Mouse (Mus musculus) MEL (cell line): Measurements from ENCODE around the gene Myof. TPM values are rescaled to one million over a fixed set of nuclear protein-coding genes. Genes with fewer than 3 reads are reported as not detected.

ENCODE experiments used
- DNase-seq: peaks from one replicate; pipeline ENCODE4 v3.0.0; 2011; ENCODE audit warnings: low read depth, low spot score
- H3K27ac ChIP-seq: 2 replicates; pipeline ENCODE4 v1.5.1; 2012; ENCODE audit warnings: low read depth, mild to moderate bottlenecking, control low read depth, low read length, moderate library complexity; ENCODE audit not compliant: control insufficient read depth
- H3K27me3 ChIP-seq, 2 experiments: fragments of 150-350 bp in 1 of 2; sonication (generic) in 1 of 2; 2 replicates each; pipeline ENCODE4 v1.6.1; 2012; ENCODE audit warnings: low read length in 2 of 2, mild to moderate bottlenecking in 2 of 2, improper control_type of control experiment in 1 of 2, moderate library complexity in 1 of 2; ENCODE audit not compliant: insufficient read depth in 2 of 2, control insufficient read depth in 1 of 2
- H3K36me3 ChIP-seq, 2 experiments: 2 replicates each; pipeline ENCODE4 v1.6.1; 2012 to 2014; ENCODE audit warnings: low read length in 2 of 2, improper control_type of control experiment in 1 of 2, inconsistent platforms in 1 of 2, mild to moderate bottlenecking in 1 of 2; ENCODE audit not compliant: insufficient read depth in 2 of 2, control insufficient read depth in 1 of 2
- H3K4me1 ChIP-seq, 2 experiments: fragments of 150-350 bp in 1 of 2; sonication (generic) in 1 of 2; 2 replicates each; pipeline ENCODE4 v1.6.1; 2012; ENCODE audit warnings: low read length in 2 of 2, improper control_type of control experiment in 1 of 2, mild to moderate bottlenecking in 1 of 2; ENCODE audit not compliant: insufficient read depth in 2 of 2, control insufficient read depth in 1 of 2
- H3K4me3 ChIP-seq, 2 experiments: fragments of 150-350 bp in 1 of 2; sonication (generic) in 1 of 2; 2 replicates each; pipeline ENCODE4 v1.5.1; 2012; ENCODE audit warnings: low read depth in 2 of 2, low read length in 2 of 2, mild to moderate bottlenecking in 2 of 2, moderate library complexity in 2 of 2, control low read depth in 1 of 2, improper control_type of control experiment in 1 of 2; ENCODE audit not compliant: control insufficient read depth in 1 of 2, insufficient read depth in 1 of 2
- H3K79me2 ChIP-seq: 2 replicates; pipeline ENCODE4 v1.6.1; 2012; ENCODE audit warnings: mild to moderate bottlenecking, low read length, moderate library complexity; ENCODE audit not compliant: control insufficient read depth, poor library complexity, insufficient read depth
- H3K9ac ChIP-seq: 2 replicates; pipeline ENCODE4 v1.6.1; 2012; ENCODE audit warnings: low read depth, mild to moderate bottlenecking, control low read depth, low read length, moderate library complexity; ENCODE audit not compliant: control insufficient read depth, poor library complexity, severe bottlenecking
- H3K9me3 ChIP-seq: fragments of 150-350 bp; sonication (generic); replicated peaks from 2 replicates; pipeline ENCODE4 v1.6.1; 2012; ENCODE audit warnings: mild to moderate bottlenecking, low read length, improper control_type of control experiment, moderate library complexity; ENCODE audit not compliant: insufficient read depth
- CTCF ChIP-seq, 3 experiments: IDR thresholded peaks in 2 of 3; conservative IDR thresholded peaks in 1 of 3; 2 replicates each; pipeline ENCODE4 v1.5.1; 2011 to 2012; ENCODE audit warnings: low read length in 3 of 3, low read depth in 2 of 3, mild to moderate bottlenecking in 2 of 3, improper control_type of control experiment in 1 of 3, inconsistent platforms in 1 of 3, mixed read lengths in 1 of 3, moderate library complexity in 1 of 3; ENCODE audit not compliant: control insufficient read depth in 1 of 3, insufficient read depth in 1 of 3, poor library complexity in 1 of 3, severe bottlenecking in 1 of 3
- ELF1 ChIP-seq: IDR thresholded peaks from 2 replicates; pipeline ENCODE4 v1.6.1; 2014; ENCODE audit warnings: low read depth, mild to moderate bottlenecking, inconsistent platforms, low read length, improper control_type of control experiment, moderate library complexity
- ETS1 ChIP-seq: IDR thresholded peaks from 2 replicates; pipeline ENCODE4 v1.6.1; 2012; ENCODE audit warnings: low read depth, mild to moderate bottlenecking, inconsistent platforms, low read length, improper control_type of control experiment, moderate library complexity
- GABPA ChIP-seq: IDR thresholded peaks from 2 replicates; pipeline ENCODE4 v1.6.1; 2012; ENCODE audit warnings: low read depth, mild to moderate bottlenecking, inconsistent platforms, low read length, improper control_type of control experiment, moderate library complexity
- GATA1 ChIP-seq: IDR thresholded peaks from 2 replicates; pipeline ENCODE4 v1.6.1; 2011; ENCODE audit warnings: low read depth, low read length, improper control_type of control experiment
- HCFC1 ChIP-seq: IDR thresholded peaks from 2 replicates; pipeline ENCODE4 v1.6.1; 2012; ENCODE audit warnings: low read depth, mild to moderate bottlenecking, inconsistent platforms, low read length, improper control_type of control experiment, moderate library complexity
- JUND ChIP-seq: IDR thresholded peaks from 2 replicates; pipeline ENCODE4 v1.6.1; 2011; ENCODE audit warnings: low read depth, mild to moderate bottlenecking, improper control_type of control experiment, low read length
- KAT2A ChIP-seq: conservative IDR thresholded peaks from 2 replicates; pipeline ENCODE4 v1.6.1; 2012; ENCODE audit warnings: low read depth, low read length, improper control_type of control experiment, inconsistent platforms
- MAFK ChIP-seq: IDR thresholded peaks from 2 replicates; pipeline ENCODE4 v1.6.1; 2011; ENCODE audit warnings: low read depth, mild to moderate bottlenecking, low read length, improper control_type of control experiment, borderline replicate concordance
- MAX ChIP-seq: IDR thresholded peaks from 2 replicates; pipeline ENCODE4 v1.6.1; 2011; ENCODE audit warnings: low read length, improper control_type of control experiment
- MAZ ChIP-seq: IDR thresholded peaks from 2 replicates; pipeline ENCODE4 v1.6.1; 2012; ENCODE audit warnings: low read depth, mild to moderate bottlenecking, inconsistent platforms, low read length, improper control_type of control experiment
- MXI1 ChIP-seq: IDR thresholded peaks from 2 replicates; pipeline ENCODE4 v1.6.1; 2011; ENCODE audit warnings: mild to moderate bottlenecking, low read depth, low read length, improper control_type of control experiment
- POLR2A ChIP-seq, 2 experiments: IDR thresholded peaks; 2 replicates each; pipeline ENCODE4 v1.6.1; 2011 to 2012; ENCODE audit warnings: low read length in 2 of 2, mild to moderate bottlenecking in 2 of 2, control low read depth in 1 of 2, improper control_type of control experiment in 1 of 2, low read depth in 1 of 2, moderate library complexity in 1 of 2; ENCODE audit not compliant: control insufficient read depth in 1 of 2, insufficient read depth in 1 of 2, poor library complexity in 1 of 2
- POLR2AphosphoS2 ChIP-seq: IDR thresholded peaks from 2 replicates; pipeline ENCODE4 v1.6.1; 2011; ENCODE audit warnings: low read length, improper control_type of control experiment
- POLR2AphosphoS5 ChIP-seq: IDR thresholded peaks from 2 replicates; pipeline ENCODE4 v1.6.1; 2012; ENCODE audit warnings: low read depth, borderline replicate concordance, mild to moderate bottlenecking, inconsistent platforms, low read length, moderate library complexity, mixed read lengths
- RAD21 ChIP-seq: IDR thresholded peaks from 2 replicates; pipeline ENCODE4 v1.6.1; 2011; ENCODE audit warnings: mild to moderate bottlenecking, low read depth, low read length, improper control_type of control experiment
- SMC3 ChIP-seq: IDR thresholded peaks from 2 replicates; pipeline ENCODE4 v1.6.1; 2011; ENCODE audit warnings: low read depth, low read length, improper control_type of control experiment
- TBP ChIP-seq: IDR thresholded peaks from 2 replicates; pipeline ENCODE4 v1.8.0; 2011; ENCODE audit warnings: low read depth, low read length, improper control_type of control experiment
- USF1 ChIP-seq: IDR thresholded peaks from 2 replicates; pipeline ENCODE4 v1.6.1; 2014; ENCODE audit warnings: low read depth, mild to moderate bottlenecking, inconsistent platforms, low read length, improper control_type of control experiment, moderate library complexity
- ZC3H11A ChIP-seq: IDR thresholded peaks from 2 replicates; pipeline ENCODE4 v1.6.1; 2012; ENCODE audit warnings: low read depth, mild to moderate bottlenecking, inconsistent platforms, low read length, improper control_type of control experiment
- ZKSCAN1 ChIP-seq: IDR thresholded peaks from 2 replicates; pipeline ENCODE4 v1.6.1; 2012; ENCODE audit warnings: low read depth, mild to moderate bottlenecking, inconsistent platforms, low read length, improper control_type of control experiment, moderate library complexity
- ZNF384 ChIP-seq: IDR thresholded peaks from 2 replicates; pipeline ENCODE4 v1.6.1; 2012; ENCODE audit warnings: low read depth, mild to moderate bottlenecking, inconsistent platforms, low read length, improper control_type of control experiment
- polyA plus RNA-seq, 2 experiments: library from polyadenylated mRNA; stranded (reverse) in 1 of 2; unstranded in 1 of 2; fragments of >175 nt in 1 of 2; fragments of >200 nt in 1 of 2; gene quantifications; 2 replicates each; pipeline versions ENCODE4 v1.2.1 to v1.2.4; 2012; ENCODE audit warnings: low replicate concordance in 2 of 2, low read depth in 1 of 2; ENCODE audit not compliant: insufficient read length in 2 of 2, insufficient read depth in 1 of 2, missing spikeins in 1 of 2
- total RNA-seq: library from RNA; depleted of rRNA; stranded (reverse); fragments of 300-350 nt; gene quantifications from 2 replicates; pipeline ENCODE4 v1.2.3, GENCODE M21; 2012

Myof gene
- total and polyA plus RNA-seq, 3 experiments = 0.04 TPM; not detected in 2

GRCm38 (mm10) chr19:37985730-37986129 lies 57.6 kb downstream of the Myof start:
- Histone ChIP-seq H3K9me3 (no peaks in the 10 kb centered on the region), H3K79me2 (no peaks in the 10 kb centered on the region), H3K4me3 (no peak overlapping the region), H3K36me3 (no peaks in the 10 kb centered on the region), H3K27me3 (peaks cover 0 to 1% of the 10 kb centered on the region in 2 experiments; a peak in 1 of 4 replicates), H3K27ac (no peak overlapping the region), H3K9ac (no peak overlapping the region), H3K4me1 (no peaks in the 10 kb centered on the region)
- no peak for TF ChIP-seq RAD21
- TF ChIP-seq JUND = no peak
- TF ChIP-seq POLR2AphosphoS2 = no peak
- TF ChIP-seq MAFK = no peak
- no peak for TF ChIP-seq ETS1
- TF ChIP-seq MAZ = no peak
- TF ChIP-seq USF1 = no peak
- no peak for TF ChIP-seq MAX
- no peak for TF ChIP-seq MXI1
- no peak for DNase-seq

GRCm38 (mm10) chr19:37975951-37976350 lies 67.4 kb downstream of the Myof start:
- H3K79me2 ChIP-seq = no peaks in the 10 kb centered on the region
- H3K36me3 ChIP-seq = no peaks in the 10 kb centered on the region
- no peaks in the 10 kb centered on the region; a peak in 1 of 4 replicates for H3K27me3 ChIP-seq
- H3K27ac ChIP-seq = no peak overlapping the region
- no peaks in the 10 kb centered on the region for H3K9me3 ChIP-seq
- no peak for TF ChIP-seq ZKSCAN1
- no peak for TF ChIP-seq RAD21
- no peak for TF ChIP-seq KAT2A
- no peak for TF ChIP-seq ZNF384
- no peak for TF ChIP-seq POLR2A (IDR thresholded peaks at IDR 0.05; ENCODE audit: control insufficient read depth in 1 of 2, insufficient read depth in 1 of 2, low read depth in 1 of 2, low read length in 2 of 2, poor library complexity in 1 of 2)
- no peak for TF ChIP-seq GABPA
- TF ChIP-seq GATA1 = no peak
- TF ChIP-seq ZC3H11A = no peak
- no peak for TF ChIP-seq TBP
- no peak overlapping the region for H3K9ac ChIP-seq
- no peaks in the 10 kb centered on the region for H3K4me1 ChIP-seq
- H3K4me3 ChIP-seq = no peak overlapping the region
- no peak for DNase-seq

GRCm38 (mm10) chr19:37970571-37970970 lies 72.8 kb downstream of the Myof start:
- Histone ChIP-seq H3K9ac (no peak overlapping the region), H3K36me3 (no peaks in the 10 kb centered on the region), H3K27me3 (no peaks in the 10 kb centered on the region; a peak in 2 of 4 replicates), H3K4me1 (no peaks in the 10 kb centered on the region), H3K79me2 (no peaks in the 10 kb centered on the region), H3K9me3 (no peaks in the 10 kb centered on the region), H3K27ac (no peak overlapping the region), H3K4me3 (no peak overlapping the region)
- TF ChIP-seq CTCF (IDR thresholded peaks at IDR 0.05 in 2 of 3, conservative IDR thresholded peaks at IDR 0.05 in 1 of 3; ENCODE audit: control insufficient read depth in 1 of 3, insufficient read depth in 1 of 3, low read depth in 2 of 3, low read length in 3 of 3, poor library complexity in 1 of 3, severe bottlenecking in 1 of 3) (no peak), HCFC1 (no peak), ELF1 (no peak), POLR2AphosphoS5 (no peak), SMC3 (no peak), TBP (no peak)
- DNase-seq = no peak
